Mouse (Mus musculus) CD4-positive naive resting alpha-beta T cell, adult 57 days (primary cell): Measurements from ENCODE around the gene Psmg4. TPM values are rescaled to one million over a fixed set of nuclear protein-coding genes. Genes with fewer than 3 reads are reported as not detected.

Experiments used
- total RNA-seq: library from RNA; stranded (reverse); gene quantifications from one replicate; pipeline ENCODE4 v1.2.4, GENCODE M21; 2023

Gene Psmg4
- total RNA-seq, result 36.5 TPM

GRCm38 (mm10) chr13:34162491-34163303 lies at the start of gene Psmg4:
Gene Psmg4 (plus strand): TSS chr13:34162964.

GRCm38 (mm10) chr13:34130226-34130731 lies 32.5 kb upstream of the Psmg4 start, which contains the start of gene Tubb2b:
Gene Tubb2b (minus strand): TSS chr13:34130466.

Other genes with a start within 250 kb of the Psmg4 start
- 2.7 TPM for gene Nqo2, start 198.3 kb upstream of the Psmg4 start, total RNA-seq
- 73.5 TPM for gene Ripk1, start 160.6 kb upstream of the Psmg4 start, total RNA-seq
- 18.4 TPM for gene Serpinb6a, start 160.2 kb upstream of the Psmg4 start, total RNA-seq
- gene Bphl, start 125.4 kb upstream of the Psmg4 start, total RNA-seq, result 19.2 TPM
- gene Tubb2a, start 85.0 kb upstream of the Psmg4 start, total RNA-seq, result 39.3 TPM
- gene Tubb2b, start 32.5 kb upstream of the Psmg4 start, total RNA-seq, result 4.6 TPM
- 0.15 TPM for gene Slc22a23, start 182.2 kb downstream of the Psmg4 start, total RNA-seq